Mouse (Mus musculus) frontal cortex, adult (tissue): ENCODE data around the gene Mfsd14a.

ENCODE experiments used
- ATAC-seq: cut with Nextera tagmentation; 2 replicates; pipeline ENCODE4 v1.9.2; 2017; ENCODE audit warnings: mild to moderate bottlenecking, moderate library complexity, mixed read lengths; ENCODE audit not compliant: low TSS enrichment

The Mfsd14a gene

GRCm38 (mm10) chr3:116601781-116602180 lies 60.7 kb downstream of the Mfsd14a start:
- ATAC-seq = no peak

- no peak for ATAC-seq
Observed at GRCm38 (mm10) chr3:116601005-116601404, 61.5 kb downstream of the Mfsd14a start.

GRCm38 (mm10) chr3:116599705-116600104 lies 62.8 kb downstream of the Mfsd14a start:
- no peak for ATAC-seq

GRCm38 (mm10) chr3:116595603-116595991 lies 66.9 kb downstream of the Mfsd14a start:
- no peak for ATAC-seq

GRCm38 (mm10) chr3:116594728-116595602 lies 67.5 kb downstream of the Mfsd14a start, which contains the start of gene Sass6:
Gene Sass6, plus strand, starts transcription at chr3:116594982.
- ATAC-seq = peak; percentile 99

GRCm38 (mm10) chr3:116594076-116594727 lies 68.3 kb downstream of the Mfsd14a start:
- ATAC-seq = peak; percentile 78

GRCm38 (mm10) chr3:116582201-116582600 lies 80.3 kb downstream of the Mfsd14a start:
- ATAC-seq = peak; percentile 95
